Mouse (Mus musculus): ENCODE data around the gene Olfr1065. TPM values are rescaled to one million over a fixed set of nuclear protein-coding genes. Genes with fewer than 3 reads are reported as not detected.
"Not testable (repeated sequence)": the region's sequence is repeated elsewhere in the genome, so short reads cannot be mapped to it uniquely, and the experiment has no call there.

Gene Olfr1065
- total RNA-seq (2014; fragmentation: Nextera tagmentation) (not detected in 2 replicates), total RNA-seq (2017) (0.11 TPM in 1 of 2 replicates, not detected in the other), polyA plus RNA-seq (2012) (not detected in 2 replicates)

GRCm38 (mm10) chr2:86450491-86450890, at the start of gene Olfr1065:
TSS of gene Olfr1065 (minus strand) at chr2:86450591.
- not testable (repeated sequence) for H3K36me3 ChIP-seq (replicated peaks); ATAC-seq (ENCODE audit: extremely low read depth, insufficient number of reproducible peaks, low FRiP score, poor library complexity, severe bottlenecking); DNase-seq (ENCODE audit: low spot score); H3K4me3 ChIP-seq (ENCODE audit: low read depth, low read length); H3K9me3 ChIP-seq (replicated peaks); H3K27me3 ChIP-seq (ENCODE audit: insufficient read depth, low read length); H3K4me1 ChIP-seq (ENCODE audit: insufficient read depth, low read depth, low read length)

- no peak for DNase-seq (ENCODE audit: low spot score)
- H3K9me3 ChIP-seq (replicated peaks): no peaks in the 10 kb centered on the region
- no peaks in the 10 kb centered on the region for H3K36me3 ChIP-seq (replicated peaks)
- ATAC-seq (ENCODE audit: extremely low read depth, insufficient number of reproducible peaks, low FRiP score, poor library complexity, severe bottlenecking): no peak
- H3K27me3 ChIP-seq (ENCODE audit: insufficient read depth, low read length): no peaks in the 10 kb centered on the region
- H3K4me1 ChIP-seq (ENCODE audit: insufficient read depth, low read depth, low read length): no peaks in the 10 kb centered on the region
- no peak within 1 kb of the TSS for H3K4me3 ChIP-seq (ENCODE audit: low read depth, low read length)
- no peak for TF ChIP-seq GATA1 (IDR thresholded peaks at IDR 0.05; ENCODE audit: borderline replicate concordance, low read length)
- TF ChIP-seq GATA2 (IDR thresholded peaks at IDR 0.05; ENCODE audit: borderline replicate concordance, low read depth, low read length): no peak
- no peak for TF ChIP-seq TAL1 (conservative IDR thresholded peaks at IDR 0.05; ENCODE audit: low read depth, low read length)
- TF ChIP-seq POLR2AphosphoS5 (IDR thresholded peaks at IDR 0.05; ENCODE audit: insufficient replicate concordance, low read depth, low read length): no peak
- no peak for TF ChIP-seq CTCF (IDR thresholded peaks at IDR 0.05; ENCODE audit: low read depth, low read length)
These were observed 36.9 kb upstream of the Olfr1065 start, which contains the start of gene Olfr228 for GRCm38 (mm10) chr2:86487286-86487685. TSS of gene Olfr228 (minus strand) at chr2:86487386.

GRCm38 (mm10) chr2:86464442-86465109, 14.2 kb upstream of the Olfr1065 start:
- TF ChIP-seq TAL1 (conservative IDR thresholded peaks at IDR 0.05; ENCODE audit: low read depth, low read length) (no peak), CTCF (IDR thresholded peaks at IDR 0.05; ENCODE audit: low read depth, low read length) (peak; percentile 76), POLR2AphosphoS5 (IDR thresholded peaks at IDR 0.05; ENCODE audit: insufficient replicate concordance, low read depth, low read length) (no peak)
- Histone ChIP-seq H3K9me3 (replicated peaks) (no peaks in the 10 kb centered on the region), H3K27me3 (ENCODE audit: insufficient read depth, low read length) (no peaks in the 10 kb centered on the region), H3K4me1 (ENCODE audit: insufficient read depth, low read depth, low read length) (no peaks in the 10 kb centered on the region), H3K4me3 (ENCODE audit: low read depth, low read length) (no peak overlapping the region), H3K36me3 (replicated peaks) (no peaks in the 10 kb centered on the region)
- DNase-seq (ENCODE audit: low spot score): no peak
- peak; percentile 68 for ATAC-seq (ENCODE audit: extremely low read depth, insufficient number of reproducible peaks, low FRiP score, poor library complexity, severe bottlenecking)

GRCm38 (mm10) chr2:86460434-86460833, 10.0 kb upstream of the Olfr1065 start:
- Histone ChIP-seq H3K36me3 (replicated peaks) (no peaks in the 10 kb centered on the region), H3K4me1 (ENCODE audit: insufficient read depth, low read depth, low read length) (no peaks in the 10 kb centered on the region), H3K4me3 (ENCODE audit: low read depth, low read length) (no peak overlapping the region), H3K9me3 (replicated peaks) (no peaks in the 10 kb centered on the region), H3K27me3 (ENCODE audit: insufficient read depth, low read length) (no peaks in the 10 kb centered on the region)
- TF ChIP-seq POLR2AphosphoS5 (IDR thresholded peaks at IDR 0.05; ENCODE audit: insufficient replicate concordance, low read depth, low read length) (no peak), GATA1 (IDR thresholded peaks at IDR 0.05; ENCODE audit: borderline replicate concordance, low read length) (no peak), CTCF (IDR thresholded peaks at IDR 0.05; ENCODE audit: low read depth, low read length) (no peak), GATA2 (IDR thresholded peaks at IDR 0.05; ENCODE audit: borderline replicate concordance, low read depth, low read length) (no peak), TAL1 (conservative IDR thresholded peaks at IDR 0.05; ENCODE audit: low read depth, low read length) (no peak)
- ATAC-seq (ENCODE audit: extremely low read depth, insufficient number of reproducible peaks, low FRiP score, poor library complexity, severe bottlenecking): no peak
- no peak for DNase-seq (ENCODE audit: low spot score)

GRCm38 (mm10) chr2:86456169-86456568, 5.8 kb upstream of the Olfr1065 start, which contains the start of gene Olfr1066:
TSS of gene Olfr1066 (minus strand) at chr2:86456269.
- TF ChIP-seq POLR2AphosphoS5 (IDR thresholded peaks at IDR 0.05; ENCODE audit: insufficient replicate concordance, low read depth, low read length): no peak
- no peak for TF ChIP-seq GATA1 (IDR thresholded peaks at IDR 0.05; ENCODE audit: borderline replicate concordance, low read length)
- TF ChIP-seq TAL1 (conservative IDR thresholded peaks at IDR 0.05; ENCODE audit: low read depth, low read length): no peak
- ATAC-seq (ENCODE audit: extremely low read depth, insufficient number of reproducible peaks, low FRiP score, poor library complexity, severe bottlenecking) (no peak), DNase-seq (ENCODE audit: low spot score) (no peak)
- no peaks in the 10 kb centered on the region for H3K9me3 ChIP-seq (replicated peaks)
- no peak within 1 kb of the TSS for H3K4me3 ChIP-seq (ENCODE audit: low read depth, low read length)
- H3K4me1 ChIP-seq (ENCODE audit: insufficient read depth, low read depth, low read length): no peaks in the 10 kb centered on the region
- H3K27me3 ChIP-seq (ENCODE audit: insufficient read depth, low read length): no peaks in the 10 kb centered on the region
- no peaks in the 10 kb centered on the region for H3K36me3 ChIP-seq (replicated peaks)

- not testable (repeated sequence) for ATAC-seq (ENCODE audit: extremely low read depth, insufficient number of reproducible peaks, low FRiP score, poor library complexity, severe bottlenecking); H3K27me3 ChIP-seq (ENCODE audit: insufficient read depth, low read length); H3K4me1 ChIP-seq (ENCODE audit: insufficient read depth, low read depth, low read length); H3K36me3 ChIP-seq (replicated peaks); DNase-seq (ENCODE audit: low spot score); H3K9me3 ChIP-seq (replicated peaks); H3K4me3 ChIP-seq (ENCODE audit: low read depth, low read length)
These were observed 8.3 kb downstream of the Olfr1065 start for GRCm38 (mm10) chr2:86442101-86442500.

GRCm38 (mm10) chr2:86428511-86428910, 21.9 kb downstream of the Olfr1065 start:
- H3K4me1 ChIP-seq (ENCODE audit: insufficient read depth, low read depth, low read length); DNase-seq (ENCODE audit: low spot score); ATAC-seq (ENCODE audit: extremely low read depth, insufficient number of reproducible peaks, low FRiP score, poor library complexity, severe bottlenecking); H3K9me3 ChIP-seq (replicated peaks); H3K4me3 ChIP-seq (ENCODE audit: low read depth, low read length); H3K36me3 ChIP-seq (replicated peaks); H3K27me3 ChIP-seq (ENCODE audit: insufficient read depth, low read length): not testable (repeated sequence)

GRCm38 (mm10) chr2:86426649-86427048, 23.7 kb downstream of the Olfr1065 start, which contains the start of gene Olfr1062:
TSS of gene Olfr1062 (minus strand) at chr2:86426749.
- H3K4me1 ChIP-seq (ENCODE audit: insufficient read depth, low read depth, low read length); H3K9me3 ChIP-seq (replicated peaks); H3K36me3 ChIP-seq (replicated peaks); ATAC-seq (ENCODE audit: extremely low read depth, insufficient number of reproducible peaks, low FRiP score, poor library complexity, severe bottlenecking); H3K4me3 ChIP-seq (ENCODE audit: low read depth, low read length); H3K27me3 ChIP-seq (ENCODE audit: insufficient read depth, low read length); DNase-seq (ENCODE audit: low spot score): not testable (repeated sequence)

Measured in G1E (cell line).